Mouse (Mus musculus) mature B cell (primary cell): ENCODE measurements around the gene 1700003H04Rik.

ENCODE experiments used
- in situ Hi-C: fragments of 300-500 bp; cut with MboI; formaldehyde crosslinking; loops from 2 replicates; pipeline ENCODE4 v1.14.3; 2019

Gene 1700003H04Rik

DNA sequence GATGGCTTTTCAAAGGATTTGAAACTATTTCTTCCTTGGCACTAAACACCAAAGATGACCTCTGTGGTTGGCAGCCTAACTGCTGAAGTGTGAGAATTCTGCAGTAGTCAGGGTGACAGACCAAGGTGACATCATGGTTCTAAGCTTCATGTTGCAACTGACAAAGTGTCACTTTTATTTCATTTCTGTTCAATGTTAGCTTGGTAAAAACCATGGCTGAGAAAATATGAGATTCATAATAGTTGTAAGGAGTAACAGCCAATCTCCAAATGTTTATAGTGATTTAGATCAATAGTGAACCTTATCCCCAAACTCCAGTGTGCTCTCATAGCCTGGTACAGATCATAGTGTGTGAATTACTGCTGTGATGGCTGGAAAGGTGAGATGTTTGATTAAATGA lies at the start of gene 1700003H04Rik:
Gene 1700003H04Rik, minus strand, starts transcription at position 101 of the 400 bp plus-strand sequence.
- in situ Hi-C loops = no loop called here

- in situ Hi-C loops = no loop called here
These were observed 42.1 kb upstream of the 1700003H04Rik start for GRCm38 (mm10) chr3:124623031-124623430.

- in situ Hi-C loops = no loop called here
These were observed 32.4 kb upstream of the 1700003H04Rik start for GRCm38 (mm10) chr3:124613287-124613686.

DNA sequence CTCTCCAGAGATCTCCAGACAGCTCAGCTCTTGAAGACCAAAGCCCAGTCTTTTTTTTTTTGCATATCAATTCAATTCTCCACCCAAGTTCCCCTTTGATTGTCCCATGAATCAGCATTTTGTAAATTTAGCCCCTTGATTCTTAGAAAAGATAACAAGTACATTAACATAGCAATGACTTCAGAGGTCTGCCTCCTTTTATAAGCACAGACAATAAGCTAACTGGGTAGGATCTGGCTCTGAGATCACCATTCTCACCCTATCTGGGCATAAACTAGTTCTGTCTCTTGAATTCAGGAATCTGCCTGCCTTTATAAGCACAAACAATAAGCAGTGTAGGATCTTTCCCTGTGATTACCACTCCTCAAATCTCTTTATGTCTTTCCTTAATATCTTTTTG lies 29.1 kb upstream of the 1700003H04Rik start:
- in situ Hi-C loops = no loop called here

DNA sequence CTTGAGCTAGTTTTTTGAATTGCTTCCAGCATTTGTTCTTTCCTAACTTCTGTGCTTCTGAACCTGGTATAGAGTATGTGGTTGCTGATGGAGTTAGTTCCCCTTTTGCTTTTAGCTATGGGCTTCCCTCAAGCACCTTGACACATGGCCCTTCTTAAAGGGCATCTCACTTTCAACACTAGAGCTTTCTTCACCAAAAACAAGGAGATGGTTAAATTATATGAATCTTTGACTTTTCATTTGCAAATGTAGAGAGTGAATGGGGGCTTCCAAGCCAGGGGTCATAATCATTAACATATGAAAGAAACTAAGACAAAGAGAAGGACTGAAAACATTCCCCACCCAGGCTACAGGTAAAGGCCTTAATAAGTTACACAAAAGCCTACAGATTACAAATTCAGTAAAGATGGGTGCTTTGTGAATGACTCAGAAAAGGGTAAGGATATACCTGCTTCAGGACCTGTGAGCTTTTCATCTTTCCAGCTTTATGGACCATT lies 25.2 kb upstream of the 1700003H04Rik start:
- in situ Hi-C loops = no loop called here

DNA sequence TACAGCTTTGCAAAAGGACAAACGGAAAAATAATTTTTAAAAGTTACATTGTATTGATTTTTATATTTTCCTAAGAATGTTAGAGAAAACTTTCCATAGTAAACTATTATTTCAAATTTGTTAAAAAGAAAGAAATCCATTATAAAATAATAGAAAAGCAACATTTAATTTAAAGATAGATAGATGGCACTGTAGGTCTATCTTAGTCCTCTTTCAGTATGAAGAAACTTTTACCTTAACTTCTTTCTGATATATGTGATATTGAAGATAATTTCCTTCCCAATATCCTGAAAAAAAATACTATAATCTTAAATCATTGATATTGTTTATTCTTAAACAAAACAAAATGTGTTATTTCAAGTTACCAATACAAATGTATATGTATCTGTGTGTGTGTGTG lies 24.6 kb upstream of the 1700003H04Rik start:
- in situ Hi-C loops = no loop called here

DNA sequence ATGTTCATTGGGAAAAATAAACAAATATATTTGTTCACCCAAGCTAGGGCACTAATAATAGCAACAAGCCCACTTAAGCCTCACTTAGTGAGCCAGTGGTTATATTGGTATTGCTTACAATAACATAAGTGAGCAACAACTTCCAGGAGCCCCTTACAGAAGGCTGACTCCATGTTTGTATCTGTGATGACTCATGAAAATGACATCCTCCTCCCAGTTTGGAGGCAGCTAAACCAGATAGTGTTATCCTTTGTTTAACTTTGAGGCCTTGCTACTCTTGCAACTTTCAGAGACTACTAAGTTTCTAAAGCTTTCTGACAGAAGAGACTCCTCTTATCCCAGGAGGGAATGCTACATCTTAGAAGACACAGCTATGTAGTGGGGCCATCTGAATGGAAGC lies 16.9 kb upstream of the 1700003H04Rik start:
- in situ Hi-C loops = no loop called here

DNA sequence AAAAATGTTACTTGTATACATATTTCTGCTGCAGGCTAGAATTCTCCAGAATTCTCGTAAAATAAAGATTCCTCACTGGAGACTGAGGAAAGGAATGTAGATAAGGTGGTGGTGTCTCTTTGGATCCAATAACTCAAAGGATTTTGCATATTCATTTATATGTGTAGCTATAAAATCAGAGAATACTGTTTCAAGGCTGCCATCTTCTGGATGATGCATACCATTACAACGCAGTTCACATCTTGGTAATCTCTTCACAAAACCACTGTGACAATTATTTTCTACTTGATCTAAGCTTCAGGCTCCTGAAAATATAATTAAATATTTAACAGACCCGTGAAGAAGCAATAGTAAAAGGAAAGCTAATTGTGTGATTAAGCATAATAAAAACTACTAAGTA lies 6.6 kb upstream of the 1700003H04Rik start:
- in situ Hi-C loops = no loop called here

GRCm38 (mm10) chr3:124585761-124586160 lies 4.9 kb upstream of the 1700003H04Rik start:
- in situ Hi-C loops = no loop called here

- in situ Hi-C loops = no loop called here
These were observed 23.6 kb downstream of the 1700003H04Rik start for GRCm38 (mm10) chr3:124557317-124557716.

- in situ Hi-C loops = no loop called here
These were observed 24.9 kb downstream of the 1700003H04Rik start for GRCm38 (mm10) chr3:124555963-124556362.

DNA sequence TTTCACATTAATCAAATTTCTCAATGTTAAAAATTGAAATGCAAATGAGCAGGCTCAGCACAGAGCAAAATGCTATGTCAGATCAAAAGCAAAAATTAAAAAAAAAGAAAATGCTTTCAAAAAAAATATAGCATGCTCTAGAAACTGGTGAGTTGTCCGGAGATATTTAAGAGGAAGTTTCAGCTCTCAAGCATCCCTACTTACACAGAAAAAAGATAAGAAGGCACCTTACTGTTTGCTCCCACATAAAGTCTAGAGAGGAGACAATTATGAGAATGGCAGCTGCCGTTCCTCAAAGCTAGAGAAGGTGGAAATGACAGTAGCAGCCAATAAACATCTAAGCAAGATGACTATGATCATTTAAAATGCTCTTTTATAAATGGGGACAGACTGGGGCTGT lies 25.8 kb downstream of the 1700003H04Rik start:
- in situ Hi-C loops = no loop called here

GRCm38 (mm10) chr3:124548898-124549297 lies 32.0 kb downstream of the 1700003H04Rik start:
- in situ Hi-C loops = no loop called here

DNA sequence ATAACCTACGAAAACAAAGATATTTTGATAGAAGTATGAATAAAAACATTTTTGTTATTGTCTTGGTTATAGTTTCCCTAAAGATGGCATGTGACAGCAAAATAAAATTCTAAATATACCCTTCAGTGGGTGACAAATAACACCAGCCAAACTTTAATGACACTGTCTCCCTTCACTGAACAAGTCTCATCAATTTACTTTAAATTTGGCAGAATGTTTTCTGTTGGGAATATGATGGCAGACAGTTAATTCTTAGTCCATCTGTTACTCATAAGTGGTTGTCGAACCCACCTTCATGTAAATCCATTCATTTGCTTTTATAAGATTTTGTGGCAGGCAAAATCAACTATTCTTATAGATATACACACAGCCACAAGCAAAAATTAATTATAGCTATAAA lies 42.6 kb downstream of the 1700003H04Rik start:
- in situ Hi-C loops = no loop called here

- in situ Hi-C loops = no loop called here
These were observed 44.3 kb downstream of the 1700003H04Rik start for GRCm38 (mm10) chr3:124536602-124537001.

- in situ Hi-C loops = no loop called here
These were observed 62.1 kb downstream of the 1700003H04Rik start for GRCm38 (mm10) chr3:124518786-124519185.
